Mouse (Mus musculus) CD4-positive, CD25-positive, alpha-beta regulatory T cell, adult 2 months (primary cell): ENCODE measurements at regions not wholly inside any gene's neighbourhood (a gene's known extent, or its start where the extent isn't known, plus 50 kb on each side); places are given as distances from the start of the nearest gene placed in this dataset.
A peak's percentile ranks its signal among the peaks of the same experiment; 100 is the strongest.

ENCODE experiments used
- DNase-seq: peaks from one replicate; pipeline ENCODE4 v3.0.0-alpha.2; 2012; ENCODE audit warnings: low read depth, low spot score

DNA sequence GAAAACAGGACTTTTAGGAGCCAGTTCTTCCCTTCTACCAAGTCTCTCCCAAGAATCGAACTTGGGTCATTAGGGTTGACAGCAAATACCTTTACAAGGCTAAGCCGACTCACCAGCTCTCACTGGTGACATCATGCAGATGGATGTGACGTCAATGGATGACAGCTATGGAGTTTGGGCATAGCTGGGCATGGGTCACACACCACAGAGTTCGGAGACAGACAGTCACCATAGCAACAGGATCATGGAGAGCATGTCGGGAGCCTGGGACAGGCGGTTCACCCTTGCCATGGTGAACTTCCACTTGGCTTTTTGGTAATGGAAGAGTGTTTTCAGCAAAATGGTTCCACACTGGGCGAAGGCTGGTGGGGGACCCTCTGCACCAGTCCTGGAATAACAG, 168.1 kb downstream of the Gadd45g start:
- DNase-seq = no peak

DNA sequence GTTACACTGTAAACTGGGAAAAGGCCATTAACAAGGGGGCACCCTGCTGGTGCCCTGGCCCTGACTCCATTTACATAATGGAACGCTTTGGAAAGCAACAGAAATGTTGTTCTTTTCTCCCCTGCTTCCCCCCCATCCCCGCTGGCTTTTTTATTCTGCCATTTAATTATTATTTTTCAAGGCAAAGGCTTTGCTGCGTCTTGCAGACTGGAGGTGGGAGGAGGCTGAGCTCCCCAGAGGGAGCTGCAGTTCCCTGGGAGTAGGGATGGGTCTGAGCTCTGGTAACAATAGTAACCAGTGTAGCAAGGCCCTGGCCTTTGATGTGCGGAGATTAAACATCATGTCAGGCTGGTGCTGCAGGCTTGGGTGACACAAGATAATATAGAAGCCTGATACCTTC, 168.6 kb downstream of the Gadd45g start:
- DNase-seq = no peak

DNA sequence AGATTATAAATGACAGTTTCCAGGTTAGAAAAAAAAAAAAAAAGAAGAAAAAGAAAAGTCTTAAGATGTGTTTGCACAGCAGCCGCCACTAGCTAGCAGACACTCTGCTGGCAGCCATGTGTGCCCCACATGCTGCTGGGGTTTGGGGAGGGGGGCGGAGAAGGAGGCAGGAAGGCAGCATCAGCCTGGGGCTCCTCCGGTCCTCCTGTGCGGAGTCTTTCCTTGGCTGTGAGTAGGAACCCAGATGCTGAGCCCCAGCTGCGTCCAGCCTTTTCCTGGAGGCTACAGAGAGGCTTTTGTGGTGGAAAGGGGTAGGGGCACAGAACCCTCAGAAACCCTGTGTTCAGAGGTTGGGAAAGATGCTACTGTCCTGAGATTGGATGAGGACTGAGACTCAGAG, 169.0 kb downstream of the Gadd45g start:
- no peak for DNase-seq

DNA sequence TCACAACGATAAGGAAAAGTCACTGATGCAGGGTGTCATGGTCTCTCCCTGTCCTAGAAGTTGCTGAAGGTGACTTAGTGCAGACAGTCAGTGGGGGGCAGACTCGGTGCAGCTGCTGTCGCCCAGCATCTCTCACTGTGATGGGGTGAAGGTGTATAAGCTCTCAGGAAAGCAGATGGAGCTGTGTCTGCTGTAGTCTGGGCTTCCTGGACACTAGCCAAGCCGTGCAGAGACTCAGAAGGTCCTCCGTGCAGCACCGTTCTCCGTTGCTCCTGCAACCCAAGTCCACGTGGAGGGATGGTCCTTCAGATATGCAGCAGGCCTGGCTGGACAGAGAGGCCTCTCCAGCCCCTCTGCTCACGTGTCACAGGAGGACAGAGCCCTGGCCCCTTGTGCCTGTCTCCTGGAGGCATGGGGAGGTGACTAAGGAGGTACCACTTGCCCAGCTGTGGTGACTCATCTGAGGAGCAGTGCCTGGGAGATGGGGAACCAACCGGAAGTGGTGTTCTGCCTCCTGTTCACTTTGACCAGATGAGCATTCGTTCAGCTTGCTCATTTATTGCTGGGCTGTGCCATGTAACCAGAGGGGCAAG, 171.2 kb downstream of the Gadd45g start:
- no peak for DNase-seq

DNA sequence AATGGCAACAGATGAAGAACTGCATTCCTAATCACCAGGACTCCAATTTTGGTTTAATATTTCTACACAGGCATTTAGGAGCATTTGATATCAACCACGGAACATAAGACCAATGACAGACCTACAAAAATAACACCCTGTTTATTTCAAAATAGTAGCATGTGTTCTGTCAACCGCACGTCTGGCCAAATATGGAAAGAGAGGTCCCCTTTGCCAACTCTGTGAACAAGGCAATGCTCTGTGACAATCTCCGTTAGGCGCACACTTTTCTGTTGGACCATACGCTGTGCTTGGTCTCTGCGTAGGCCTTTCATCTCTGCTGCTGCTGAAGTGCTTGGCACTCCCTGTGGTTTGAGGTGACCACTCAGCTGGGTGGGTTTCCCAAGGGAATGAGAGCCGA, 173.2 kb downstream of the Gadd45g start:
- DNase-seq = no peak

DNA sequence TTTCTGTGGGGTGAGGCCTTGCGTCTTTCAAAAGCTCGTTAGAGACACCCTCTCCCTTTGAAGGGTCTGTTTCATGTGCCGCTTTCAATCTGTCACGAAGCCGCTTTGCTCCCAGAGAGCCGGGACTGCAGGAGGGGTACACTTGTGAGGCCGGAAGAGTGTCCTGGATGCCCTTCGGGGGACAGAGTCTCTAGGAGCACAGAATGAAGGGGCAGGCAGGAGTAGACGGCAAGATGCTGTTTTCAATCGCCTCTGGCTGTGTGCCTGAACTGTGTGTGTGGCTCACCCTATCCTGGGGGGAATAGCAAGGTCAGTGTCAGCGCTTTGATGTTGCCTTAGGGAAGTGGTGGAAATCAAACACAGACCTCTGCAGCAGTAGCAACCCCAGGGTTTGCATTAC, 174.7 kb downstream of the Gadd45g start:
- no peak for DNase-seq

DNA sequence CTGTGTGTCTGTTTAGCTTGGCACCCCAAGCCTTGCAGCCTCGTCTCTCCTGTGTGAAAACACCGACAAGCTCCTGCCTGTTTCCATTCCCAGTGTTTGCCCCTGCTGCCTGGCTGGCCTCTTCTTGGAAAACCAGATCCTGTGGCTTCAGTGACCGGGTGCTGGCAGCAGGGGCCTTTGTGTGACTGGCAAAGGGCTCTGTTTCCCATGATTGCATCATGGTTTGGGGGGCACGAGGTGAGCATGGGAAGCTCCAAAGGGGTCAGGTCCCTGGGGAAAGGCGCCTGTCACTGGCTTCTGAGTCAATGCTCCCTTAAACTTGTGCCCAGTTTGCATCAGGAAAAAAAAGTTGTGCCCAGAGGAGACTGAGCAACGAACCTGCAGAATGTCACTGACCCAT, 175.3 kb downstream of the Gadd45g start:
- no peak for DNase-seq

DNA sequence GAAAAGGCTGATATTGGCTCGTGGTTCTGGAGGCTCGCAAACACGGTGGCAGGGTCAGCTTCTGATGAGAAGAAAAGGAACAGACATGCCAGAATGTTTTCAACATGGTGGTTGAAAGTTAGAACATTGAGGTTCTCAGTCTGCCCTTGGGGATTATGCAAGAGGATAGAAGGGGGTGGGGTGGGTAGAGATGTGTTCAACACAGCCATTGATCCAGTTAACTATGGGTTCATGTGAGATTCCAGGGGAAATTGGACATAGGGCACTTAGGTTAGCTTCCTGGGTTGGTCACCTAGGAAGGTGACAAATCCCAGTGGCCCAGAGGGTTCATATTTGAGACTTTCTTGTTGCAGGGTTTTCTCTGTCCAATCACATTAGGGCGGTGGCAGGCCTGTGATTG, 176.1 kb downstream of the Gadd45g start:
- DNase-seq = no peak

DNA sequence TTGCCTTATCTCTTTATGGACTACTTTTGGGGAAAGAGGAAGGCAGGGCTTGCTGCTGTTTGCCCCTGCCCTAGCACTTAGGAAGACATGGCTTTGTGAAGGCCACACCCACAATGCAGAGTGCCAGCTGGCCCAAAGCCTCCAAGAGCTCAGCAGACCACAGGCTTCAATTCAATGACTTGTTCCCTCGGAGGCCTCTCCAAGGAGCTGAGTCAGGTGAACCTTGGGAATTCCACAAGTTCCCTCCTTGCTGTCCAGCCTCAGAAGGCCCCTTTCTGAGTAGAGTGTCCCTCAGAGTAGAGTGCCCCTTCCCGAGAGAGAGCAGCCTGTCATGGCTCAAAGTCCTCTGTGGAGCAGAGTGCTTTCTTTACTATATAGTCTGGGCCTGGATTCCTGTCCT, 177.9 kb downstream of the Gadd45g start:
- no peak for DNase-seq

DNA sequence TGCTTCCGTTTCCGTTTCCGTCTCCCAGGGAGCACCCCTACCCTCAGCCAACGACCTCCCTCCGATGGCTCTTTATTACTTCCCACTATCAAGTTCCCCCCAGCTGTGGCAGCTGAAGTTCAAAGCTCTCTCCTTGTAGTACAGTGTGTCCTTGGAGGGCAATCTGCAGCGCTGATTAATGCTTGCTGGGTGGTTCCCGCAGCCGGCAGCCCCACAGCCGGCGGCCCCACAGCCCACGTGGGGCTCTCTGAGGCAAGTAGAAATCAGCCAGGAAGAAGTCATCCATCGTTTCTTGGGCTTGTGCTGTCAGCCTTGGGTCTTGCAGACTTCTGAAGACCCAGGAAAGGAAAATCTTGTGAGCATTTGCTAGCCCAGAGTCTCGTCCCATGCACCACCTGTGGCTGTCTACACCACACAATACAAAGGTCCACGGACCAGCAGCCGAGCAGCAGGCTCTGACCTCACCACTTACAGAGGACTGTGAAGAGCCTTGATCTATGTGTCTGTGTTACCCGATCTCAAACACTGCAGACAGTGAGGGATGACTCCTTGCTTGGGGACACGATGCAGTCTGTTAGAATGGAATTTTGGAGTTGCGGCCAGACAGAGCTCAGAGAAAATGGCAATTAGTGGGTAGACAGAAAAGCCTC, 178.5 kb downstream of the Gadd45g start:
- DNase-seq = peak; percentile 45

DNA sequence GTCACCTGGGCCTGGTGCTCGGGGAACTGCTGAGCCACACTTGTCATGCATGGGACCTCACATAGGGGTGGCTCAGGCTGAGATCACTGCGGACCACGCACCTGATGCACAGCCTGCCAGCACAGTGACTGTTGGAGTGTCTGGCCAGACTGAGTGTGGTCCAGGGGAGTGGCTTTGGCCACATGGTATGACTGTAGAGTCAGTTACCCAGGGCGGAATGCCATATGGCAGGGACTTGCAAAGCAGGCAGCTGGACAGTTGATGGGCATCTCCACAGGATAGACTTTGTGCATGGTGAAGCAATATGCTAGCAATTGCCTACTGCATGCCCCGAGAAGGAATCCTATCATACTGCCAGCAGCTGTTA, 179.0 kb downstream of the Gadd45g start:
- DNase-seq = no peak

DNA sequence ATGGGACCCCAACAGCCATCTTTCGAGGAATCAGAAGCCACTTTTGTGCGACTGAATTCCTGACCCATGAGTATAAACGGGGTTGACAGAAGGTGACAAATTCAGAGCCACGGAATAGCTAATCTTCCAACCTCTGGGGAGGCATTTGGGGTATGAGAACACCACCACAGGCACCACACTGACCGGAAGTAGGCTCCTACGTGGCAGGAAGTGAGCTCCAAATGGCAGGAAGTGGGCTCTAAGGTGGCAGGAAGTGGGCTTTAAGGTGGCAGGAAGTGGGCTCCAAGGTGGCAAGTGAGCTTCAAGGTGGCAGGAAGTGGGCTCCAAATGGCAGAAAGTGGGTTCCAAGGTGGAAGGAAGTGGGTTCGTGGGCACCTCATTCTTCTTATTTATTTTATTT, 179.8 kb downstream of the Gadd45g start:
- peak; percentile 79 for DNase-seq

DNA sequence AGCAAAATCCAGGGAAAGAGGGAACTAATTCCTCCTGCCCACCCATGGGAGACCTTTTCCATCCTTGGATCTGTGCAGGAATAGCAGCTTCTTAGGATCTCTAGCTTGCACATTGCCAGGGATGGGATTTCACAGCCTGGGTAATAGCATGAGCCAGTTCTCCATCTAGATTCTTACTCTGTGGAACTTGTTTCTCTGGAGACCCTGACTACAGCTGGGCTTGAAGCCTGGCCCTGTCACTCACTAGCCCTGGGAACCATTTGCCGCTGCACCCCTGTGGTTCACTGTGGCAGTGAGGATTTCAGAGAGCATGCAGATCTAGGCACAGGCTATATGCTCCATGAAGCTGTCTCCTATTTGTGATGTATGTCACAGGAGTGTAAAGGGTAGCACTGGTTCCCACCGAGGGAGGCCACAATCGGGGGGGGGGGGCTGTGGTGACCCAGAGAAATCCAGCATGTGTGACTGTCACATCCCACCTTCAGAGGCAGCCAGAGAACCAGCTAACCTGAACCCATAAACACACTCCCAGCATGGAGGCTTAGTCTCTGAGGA, 183.5 kb downstream of the Gadd45g start:
- no peak for DNase-seq

DNA sequence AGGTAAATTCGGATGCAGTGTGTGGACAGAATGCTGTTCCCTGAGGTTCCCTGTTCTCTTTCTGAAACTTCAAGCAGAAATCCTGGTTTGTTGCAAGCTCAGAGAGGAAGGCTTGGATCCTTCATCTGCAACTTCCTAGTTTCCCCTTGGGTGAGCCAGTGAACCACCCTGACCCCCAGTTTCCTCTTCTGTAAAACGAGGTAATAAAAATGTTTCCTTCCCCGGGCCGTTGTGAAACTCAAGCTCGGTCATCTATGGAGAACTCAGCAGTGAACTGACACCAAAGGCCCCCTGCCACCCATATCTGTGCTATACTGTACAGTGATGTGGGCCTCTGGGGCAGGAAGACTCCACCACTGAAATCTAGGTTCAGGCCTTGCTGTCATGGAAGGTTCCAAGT, 185.0 kb downstream of the Gadd45g start:
- no peak for DNase-seq

DNA sequence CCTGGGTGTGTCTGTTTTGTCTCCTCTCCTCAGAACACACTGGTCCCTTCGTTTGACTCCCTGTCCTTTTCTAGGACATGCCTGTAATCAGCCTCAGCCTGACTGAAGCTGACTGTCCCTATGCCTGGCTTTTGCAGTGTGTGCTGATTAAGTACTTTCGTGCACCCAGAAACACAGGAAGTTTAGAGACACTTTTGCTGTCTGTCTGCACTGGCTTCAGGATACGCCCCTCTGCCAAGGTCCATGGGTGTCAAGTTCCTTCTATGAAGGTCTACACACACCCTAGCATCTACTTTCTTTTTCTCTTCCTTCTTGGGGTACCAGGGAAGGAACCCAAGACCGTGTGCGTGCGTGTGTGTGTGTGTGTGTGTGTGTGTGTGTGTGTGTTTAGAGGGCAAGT, 189.3 kb downstream of the Gadd45g start:
- DNase-seq = peak; percentile 46

DNA sequence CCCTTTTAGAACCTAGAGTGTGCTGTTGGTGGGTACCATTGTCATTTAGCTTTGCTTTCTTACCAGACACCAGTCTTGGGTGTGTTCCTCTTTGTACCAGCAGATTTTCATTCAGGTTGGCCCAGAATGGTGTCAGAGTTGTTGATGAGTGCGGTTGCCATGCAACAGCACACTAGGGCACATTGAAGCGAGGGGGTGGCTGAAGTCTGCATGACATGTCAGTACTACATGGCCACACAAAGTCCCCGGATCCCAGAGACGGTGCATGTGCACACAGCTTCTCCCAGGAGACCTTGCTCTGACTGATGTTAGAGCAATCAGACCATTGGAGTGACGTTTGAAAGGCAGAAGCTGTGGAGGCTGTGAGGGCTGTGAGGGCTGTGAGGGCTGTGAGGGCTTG, 189.9 kb downstream of the Gadd45g start:
- peak; percentile 39 for DNase-seq

DNA sequence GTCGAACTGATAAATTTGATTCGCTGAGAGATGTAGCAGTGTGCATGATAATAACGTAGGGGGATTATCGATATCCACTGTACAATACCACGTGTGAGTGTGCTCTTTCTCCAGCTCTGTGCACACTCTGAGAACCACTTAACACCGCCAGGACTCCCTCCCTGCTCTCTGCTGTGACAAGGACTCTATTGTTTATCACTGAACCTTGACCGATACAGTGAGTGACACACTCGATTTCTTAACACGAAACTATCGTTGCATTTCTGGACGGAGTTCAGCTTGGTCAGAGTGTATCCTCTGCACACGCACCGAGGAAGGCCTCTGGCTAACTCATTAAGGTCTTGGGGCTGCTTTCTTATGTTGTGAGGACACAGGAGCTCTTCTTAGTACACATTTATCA, 190.7 kb downstream of the Gadd45g start:
- no peak for DNase-seq

DNA sequence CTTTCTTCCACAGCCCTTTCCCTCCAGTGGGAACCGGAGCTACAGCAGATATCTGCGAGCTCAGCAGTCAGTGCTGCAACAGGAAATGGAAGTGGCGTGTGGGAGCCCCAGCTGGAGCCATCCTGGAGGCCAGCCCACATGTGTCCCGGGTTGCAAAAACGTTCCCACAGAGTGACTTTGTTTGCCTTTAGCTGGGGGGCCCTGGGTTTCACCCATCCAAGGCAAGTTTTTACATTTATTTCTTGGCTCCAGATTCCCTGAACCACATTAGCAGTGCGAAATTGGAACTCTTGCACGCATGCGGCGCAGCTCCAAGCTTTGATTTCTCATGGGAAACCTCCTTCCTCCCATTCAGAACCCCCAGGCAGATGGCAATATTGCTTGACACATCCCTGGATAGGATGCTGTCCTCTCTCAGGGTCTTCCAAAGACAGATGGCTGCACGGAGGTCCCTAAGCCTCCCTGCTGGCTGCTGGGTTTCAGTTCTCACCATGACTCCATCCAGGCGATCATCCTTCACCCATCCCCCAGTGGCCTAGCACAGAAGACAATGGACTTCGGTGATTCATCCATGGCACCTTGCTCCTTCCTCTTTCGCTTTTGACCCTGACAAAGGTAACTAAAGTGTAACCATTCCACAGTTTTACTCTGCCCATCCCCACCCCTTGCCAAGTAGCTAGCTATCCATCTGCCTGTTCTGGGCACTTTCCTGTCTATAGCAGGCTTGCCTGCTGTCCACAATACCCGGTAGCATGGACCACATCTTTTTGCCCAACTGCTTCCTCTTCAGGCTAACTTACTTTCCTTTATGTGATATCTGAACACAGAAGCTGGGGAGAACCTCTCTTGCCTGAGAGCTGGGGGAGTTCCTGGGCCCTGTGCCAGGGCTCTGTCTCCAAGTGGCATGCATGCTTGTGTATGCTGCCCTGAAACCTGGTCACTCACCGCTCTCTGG, 195.3 kb downstream of the Gadd45g start:
- DNase-seq = no peak

DNA sequence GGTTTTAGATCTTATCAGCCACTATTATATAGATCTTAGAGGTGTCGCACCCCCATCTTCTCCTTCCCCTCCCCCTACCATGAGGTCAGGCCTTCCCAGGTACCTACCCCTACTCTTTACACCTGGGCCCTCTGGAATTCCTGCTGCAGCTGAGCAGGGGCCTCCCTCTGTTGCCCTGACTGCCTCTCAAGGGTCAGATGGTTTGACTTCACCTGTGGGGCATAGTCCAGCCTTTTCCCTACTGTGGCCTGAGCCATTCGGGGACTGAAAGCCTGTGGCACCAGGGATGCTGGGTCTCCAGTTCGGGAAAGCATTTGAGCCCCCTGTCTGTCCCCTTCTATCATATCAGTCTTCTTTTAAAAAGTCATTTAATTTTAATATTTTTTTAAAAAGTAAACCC, 196.4 kb downstream of the Gadd45g start:
- no peak for DNase-seq

DNA sequence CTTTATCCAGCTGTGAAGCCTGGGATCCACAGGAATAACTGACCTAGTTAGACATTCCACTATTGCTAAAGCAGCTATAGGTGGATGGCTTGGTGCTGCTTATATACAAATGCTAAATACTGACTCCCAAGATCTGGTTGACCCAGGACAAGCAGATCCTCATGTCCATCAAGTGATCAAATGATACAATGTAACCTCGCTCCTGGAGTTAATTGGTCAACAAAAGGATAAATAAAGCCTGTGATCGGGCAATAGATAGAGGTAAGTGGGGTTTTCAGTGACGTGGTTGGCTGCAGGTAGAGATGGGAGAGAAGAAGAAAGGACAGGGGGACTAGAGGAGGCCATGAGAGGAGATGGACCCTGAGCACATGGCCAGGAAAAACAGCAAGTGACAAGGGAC, 197.4 kb downstream of the Gadd45g start:
- DNase-seq = no peak

DNA sequence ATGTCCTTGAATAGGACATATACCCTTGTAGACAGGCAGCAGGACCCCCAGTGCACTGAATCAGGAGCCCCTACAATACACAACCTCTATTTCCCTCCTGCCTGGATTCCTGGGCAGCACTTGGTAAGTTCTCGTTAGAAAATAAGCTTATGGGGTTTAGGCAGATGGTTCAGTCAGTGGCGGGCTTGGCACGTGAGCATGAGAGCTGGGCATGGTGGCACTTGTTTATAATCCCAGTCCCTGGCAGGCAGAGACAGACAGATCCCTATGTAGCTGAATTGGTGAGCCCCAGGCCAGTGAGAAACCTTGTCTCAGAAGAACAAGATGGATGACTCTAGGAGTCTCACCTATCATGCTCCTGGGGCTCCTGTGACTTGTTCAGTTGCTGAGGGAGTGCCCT, 198.9 kb downstream of the Gadd45g start:
- DNase-seq = no peak

DNA sequence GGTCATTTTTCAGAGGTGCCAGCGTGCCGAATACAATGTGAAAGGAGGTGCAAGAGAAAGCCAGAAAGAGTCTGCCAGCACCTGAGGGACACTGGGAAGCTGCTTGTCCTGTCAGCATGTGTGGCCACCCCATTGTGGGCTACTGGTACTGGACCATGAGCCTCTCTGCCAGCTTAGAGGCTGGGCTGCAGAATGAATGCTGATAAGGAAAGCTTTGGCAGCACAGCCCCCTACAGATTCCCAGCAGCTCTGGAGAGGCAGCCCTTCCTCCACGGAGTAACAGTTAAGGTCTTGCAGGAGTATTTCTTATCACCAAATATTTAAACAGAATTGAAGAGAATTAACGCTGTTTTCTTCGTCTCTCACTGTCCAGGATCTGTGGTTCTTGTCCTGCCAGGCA, 199.5 kb downstream of the Gadd45g start:
- no peak for DNase-seq

DNA sequence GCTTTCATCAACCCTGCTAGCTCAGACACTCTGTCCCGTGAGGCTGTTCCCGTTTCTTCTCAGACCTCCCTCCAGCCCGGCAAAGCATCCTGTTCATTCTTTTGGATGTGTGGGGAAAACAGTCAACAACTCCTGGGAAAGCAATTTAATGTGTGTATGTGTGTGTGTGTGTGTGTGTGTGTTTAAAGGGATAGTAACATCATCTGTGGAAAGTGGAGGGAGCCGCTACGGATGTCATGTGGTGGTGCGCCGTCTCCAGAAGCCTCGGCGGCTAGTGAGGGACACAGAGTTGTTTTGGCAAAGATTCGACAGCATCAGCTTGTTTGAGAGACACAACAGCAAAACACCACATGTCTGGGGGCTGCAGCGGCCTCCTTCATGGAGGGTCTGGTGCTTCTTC, 200.2 kb downstream of the Gadd45g start:
- DNase-seq = no peak
